Mouse (Mus musculus) telencephalon, adult 2 months (tissue): ENCODE measurements at regions not wholly inside any gene's neighbourhood (a gene's known extent, or its start where the extent isn't known, plus 50 kb on each side); places are given as distances from the start of the nearest gene placed in this dataset.

Source experiments
- DNase-seq: peaks from one replicate; pipeline ENCODE4 v3.0.0-alpha.2; 2011; ENCODE audit warnings: low read depth, low spot score

DNA sequence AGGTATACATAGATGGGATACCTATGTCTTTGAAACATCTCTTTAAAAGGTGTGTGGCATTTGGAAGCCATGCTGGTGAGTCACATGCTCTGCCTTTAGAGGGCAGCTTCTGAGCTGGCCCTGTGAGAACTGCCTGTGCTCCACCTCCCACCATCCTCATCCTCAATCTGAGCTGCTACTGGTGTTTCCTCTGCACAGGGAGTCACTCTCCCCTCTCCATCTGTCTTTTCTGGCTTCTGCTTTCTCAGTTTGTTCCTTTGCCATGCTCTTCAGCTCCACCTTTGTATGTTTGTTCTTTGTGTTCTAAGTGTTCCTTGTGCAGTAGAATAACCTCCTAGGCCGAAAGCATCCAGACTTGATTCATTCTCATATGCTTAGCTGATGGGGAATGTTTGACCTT is 226.6 kb upstream of the Ldoc1 start:
- peak; percentile 3 for DNase-seq
